In genomic region chr5:20938523-20938922, GRCm38 (mm10) we compare ENCODE assay signal across 13 mouse cellular contexts. TPM values are rescaled to one million over a fixed set of nuclear protein-coding genes. Genes with fewer than 3 reads are reported as not detected.
DNase-seq lines count a peak whose midpoint lies in the region; ATAC-seq and TF ChIP-seq lines count a peak whose summit lies in the region.
"Had no signal": no experiment of that assay in that cellular context is flagged by ENCODE, and none has a peak within 500 bp of the region (broad histone marks: within the 10 kb centered on the region; RNA-seq: fewer than 3 reads in every experiment).

No protein-coding gene starts in this region.

- H3K79me2 ChIP-seq in liver, adult 2 months (ENCODE audit: control insufficient read depth, insufficient read depth, low read length): peaks cover 48% of the 10 kb centered on the region

- no peak for DNase-seq in heart, postnatal 36 days
- no peak for DNase-seq in liver, adult 2 months (ENCODE audit: extremely low read depth, low read depth, low spot score)
- no peak for DNase-seq in liver
- DNase-seq in retina, postnatal 1 day: no peak
- no peak for DNase-seq in cerebellum, postnatal 36 days
- DNase-seq: cerebellum, postnatal 14 days; kidney, postnatal 10 days had no signal

- TF ChIP-seq POLR2A in liver, adult 2 months (IDR thresholded peaks at IDR 0.05; ENCODE audit: extremely low read depth, insufficient read depth, low read length): no peak

- H3K27me3 ChIP-seq in heart, embryonic 11.5 days (ENCODE audit: control insufficient read depth, insufficient read depth, low read length): no peaks in the 10 kb centered on the region
- no peaks in the 10 kb centered on the region for H3K27me3 ChIP-seq in liver, adult 2 months (ENCODE audit: control insufficient read depth, insufficient read depth, low read length)
- H3K27me3 ChIP-seq in liver, embryonic 15.5 days: no peaks in the 10 kb centered on the region
- H3K27me3 ChIP-seq: embryonic facial prominence, embryonic 13.5 days; forebrain, embryonic 13.5 days; lung, embryonic 15.5 days had no signal

- intact Hi-C loops in heart, postnatal 36 days (cut with DNase I): no loop called here

- WGBS in heart, embryonic 11.5 days (ENCODE audit: insufficient replicate concordance): 44% methylated on average over 5 of the region's 5 CpGs
- 67% methylated on average over 5 of the region's 5 CpGs for WGBS in liver, adult 2 months
- WGBS in liver, embryonic 15.5 days (ENCODE audit: insufficient replicate concordance): 19% methylated on average over 5 of the region's 5 CpGs

- H3K4me3 ChIP-seq in heart, embryonic 11.5 days (ENCODE audit: low read depth, low read length): no peak overlapping the region
- H3K4me3 ChIP-seq in liver, adult 2 months (ENCODE audit: insufficient read depth, low read depth, low read length): no peak overlapping the region
- no peak overlapping the region for H3K4me3 ChIP-seq in liver, embryonic 15.5 days (replicated peaks)
- H3K4me3 ChIP-seq: embryonic facial prominence, embryonic 13.5 days; forebrain, embryonic 13.5 days; lung, embryonic 15.5 days had no signal

- no peaks in the 10 kb centered on the region for H3K36me3 ChIP-seq in heart, embryonic 11.5 days (ENCODE audit: control insufficient read depth, insufficient read depth, low read length)
- H3K36me3 ChIP-seq in liver, adult 2 months (ENCODE audit: control insufficient read depth, insufficient read depth, low read length): no peaks in the 10 kb centered on the region
- H3K36me3 ChIP-seq in liver, embryonic 15.5 days (replicated peaks): 0 out of 2 replicates have a peak, but pooled peaks cover 4% of the 10 kb centered on the region
- H3K36me3 ChIP-seq: embryonic facial prominence, embryonic 13.5 days; lung, embryonic 15.5 days had no signal

- no peak overlapping the region for H3K9ac ChIP-seq in heart, embryonic 11.5 days (ENCODE audit: low read depth, low read length)
- no peak overlapping the region for H3K9ac ChIP-seq in liver, adult 2 months (ENCODE audit: low read depth, low read length)
- no peak overlapping the region for H3K9ac ChIP-seq in liver, embryonic 15.5 days
- H3K9ac ChIP-seq: embryonic facial prominence, embryonic 13.5 days; forebrain, embryonic 13.5 days; lung, embryonic 15.5 days had no signal

- no peak for TF ChIP-seq CTCF in liver, adult 2 months (IDR thresholded peaks at IDR 0.05; ENCODE audit: low read depth, low read length)

- peaks cover 47% of the 10 kb centered on the region for H3K4me1 ChIP-seq in heart, embryonic 11.5 days (ENCODE audit: control insufficient read depth, insufficient read depth, low read length)
- peaks cover 32% of the 10 kb centered on the region for H3K4me1 ChIP-seq in liver, adult 2 months (ENCODE audit: control insufficient read depth, insufficient read depth, low read length)
- peaks cover 67% of the 10 kb centered on the region for H3K4me1 ChIP-seq in liver, embryonic 15.5 days (replicated peaks)

- H3K9me3 ChIP-seq in heart, embryonic 11.5 days (replicated peaks; ENCODE audit: control insufficient read depth, low read length): no peaks in the 10 kb centered on the region
- no peaks in the 10 kb centered on the region for H3K9me3 ChIP-seq in liver, embryonic 15.5 days (replicated peaks)
- H3K9me3 ChIP-seq: embryonic facial prominence, embryonic 13.5 days; forebrain, embryonic 13.5 days; lung, embryonic 15.5 days had no signal

- peak overlapping the region; percentile 79 for H3K27ac ChIP-seq in heart, embryonic 11.5 days (ENCODE audit: low read depth, low read length)
- 0 out of 2 replicates have a peak overlapping the region, but pooled peaks have one; percentile 18 for H3K27ac ChIP-seq in liver, adult 2 months (replicated peaks; ENCODE audit: insufficient read depth, low read depth, low read length)
- no peak overlapping the region; the same call in 1 of the 2 replicates for H3K27ac ChIP-seq in liver, embryonic 15.5 days (replicated peaks)
- H3K27ac ChIP-seq: embryonic facial prominence, embryonic 13.5 days; forebrain, embryonic 13.5 days; lung, embryonic 15.5 days had no signal

- ATAC-seq in heart, embryonic 11.5 days (replicated peaks; ENCODE audit: insufficient number of reproducible peaks, low FRiP score, low TSS enrichment): no peak
- ATAC-seq in activated CD4-positive, CD25-positive, alpha-beta regulatory T cell, adult 4 months: peak; percentile 20
- ATAC-seq in liver, embryonic 15.5 days (ENCODE audit: insufficient read depth): no peak
- ATAC-seq: forebrain, embryonic 13.5 days had no signal

- peak overlapping the region; percentile 2 for H3K4me2 ChIP-seq in heart, embryonic 11.5 days
- H3K4me2 ChIP-seq in liver, embryonic 15.5 days: peak overlapping the region; percentile 23
- H3K4me2 ChIP-seq: embryonic facial prominence, embryonic 13.5 days; forebrain, embryonic 13.5 days; lung, embryonic 15.5 days had no signal

RNA-seq across cellular contexts. Expression of gene Rsbn1l, which starts 17.7 kb away (rescaled TPM):
- 5.9 and 8.4 TPM in 2 replicates for polyA plus RNA-seq in heart, embryonic 11.5 days (2014; fragmentation: Nextera tagmentation; extraction: Ambion mirVana)
- 10 to 100 TPM; 13.6 to 15.2 TPM for total RNA-seq in heart, postnatal 36 days (2021)
- total RNA-seq in liver, adult 2 months (2014; rRNA removed): 7.7 and 8.6 TPM in 2 replicates
- polyA plus RNA-seq in liver, adult 2 months (2012; rRNA removed): 1.3 and 1.6 TPM in 2 replicates
- polyA plus RNA-seq in activated CD4-positive, CD25-positive, alpha-beta regulatory T cell, adult 4 months (2017; shearing (Covaris generic)): 10 to 100 TPM; 27.9 to 38.5 TPM
- 3.7 TPM in 2 replicates for polyA plus RNA-seq in liver, embryonic 15.5 days (2015; fragmentation: Nextera tagmentation; extraction: Ambion mirVana)

RNA-seq across cellular contexts. Expression of gene Tmem60, which starts 56.5 kb away (rescaled TPM):
- polyA plus RNA-seq in heart, embryonic 11.5 days (2014; fragmentation: Nextera tagmentation; extraction: Ambion mirVana): 46.7 and 51.8 TPM in 2 replicates
- 10 to 100 TPM; 23.8 to 24.1 TPM for total RNA-seq in heart, postnatal 36 days (2021)
- 11.7 and 13.2 TPM in 2 replicates for total RNA-seq in liver, adult 2 months (2014; rRNA removed)
- polyA plus RNA-seq in liver, adult 2 months (2012; rRNA removed): 6.0 and 8.3 TPM in 2 replicates
- 10 to 100 TPM; 50.2 to 53.9 TPM for polyA plus RNA-seq in activated CD4-positive, CD25-positive, alpha-beta regulatory T cell, adult 4 months (2017; shearing (Covaris generic))
- polyA plus RNA-seq in liver, embryonic 15.5 days (2015; fragmentation: Nextera tagmentation; extraction: Ambion mirVana): 31.6 and 36.3 TPM in 2 replicates

RNA-seq across cellular contexts. Expression of gene Phtf2, which starts 56.6 kb away (rescaled TPM):
- polyA plus RNA-seq in heart, embryonic 11.5 days (2014; fragmentation: Nextera tagmentation; extraction: Ambion mirVana): 38.9 and 50.4 TPM in 2 replicates
- total RNA-seq in heart, postnatal 36 days (2021): 10 to 100 TPM; 72.4 to 78.3 TPM
- total RNA-seq in liver, adult 2 months (2014; rRNA removed): 6.1 and 6.2 TPM in 2 replicates
- polyA plus RNA-seq in liver, adult 2 months (2012; rRNA removed): 0.80 and 1.2 TPM in 2 replicates
- polyA plus RNA-seq in activated CD4-positive, CD25-positive, alpha-beta regulatory T cell, adult 4 months (2017; shearing (Covaris generic)): 10 to 100 TPM; 41.5 to 45.4 TPM
- polyA plus RNA-seq in liver, embryonic 15.5 days (2015; fragmentation: Nextera tagmentation; extraction: Ambion mirVana): 4.9 and 5.2 TPM in 2 replicates
